Mouse (Mus musculus) megakaryocyte, embryonic 14.5 days (primary cell): ENCODE results near the gene Zbtb9.

ENCODE experiments used
- FLI1 ChIP-seq: IDR thresholded peaks from 2 replicates; pipeline ENCODE4 v1.6.1; 2012; ENCODE audit warnings: low read length, inconsistent platforms, mixed read lengths
- GATA1 ChIP-seq: IDR thresholded peaks from 3 replicates; pipeline ENCODE4 v1.6.1; 2012; ENCODE audit warnings: mixed read lengths, low read length, inconsistent platforms, borderline replicate concordance

- TF ChIP-seq FLI1 (no peak), GATA1 (no peak)
Measured at GRCm38 (mm10) chr17:27023342-27023741, 50.4 kb downstream of the Zbtb9 start.
